Mouse (Mus musculus): ENCODE results near the gene Cubn. TPM values are rescaled to one million over a fixed set of nuclear protein-coding genes. Genes with fewer than 3 reads are reported as not detected.

The Cubn gene
- polyA plus RNA-seq, 1 experiment from 2014 or later, result 0.32 TPM

DNA sequence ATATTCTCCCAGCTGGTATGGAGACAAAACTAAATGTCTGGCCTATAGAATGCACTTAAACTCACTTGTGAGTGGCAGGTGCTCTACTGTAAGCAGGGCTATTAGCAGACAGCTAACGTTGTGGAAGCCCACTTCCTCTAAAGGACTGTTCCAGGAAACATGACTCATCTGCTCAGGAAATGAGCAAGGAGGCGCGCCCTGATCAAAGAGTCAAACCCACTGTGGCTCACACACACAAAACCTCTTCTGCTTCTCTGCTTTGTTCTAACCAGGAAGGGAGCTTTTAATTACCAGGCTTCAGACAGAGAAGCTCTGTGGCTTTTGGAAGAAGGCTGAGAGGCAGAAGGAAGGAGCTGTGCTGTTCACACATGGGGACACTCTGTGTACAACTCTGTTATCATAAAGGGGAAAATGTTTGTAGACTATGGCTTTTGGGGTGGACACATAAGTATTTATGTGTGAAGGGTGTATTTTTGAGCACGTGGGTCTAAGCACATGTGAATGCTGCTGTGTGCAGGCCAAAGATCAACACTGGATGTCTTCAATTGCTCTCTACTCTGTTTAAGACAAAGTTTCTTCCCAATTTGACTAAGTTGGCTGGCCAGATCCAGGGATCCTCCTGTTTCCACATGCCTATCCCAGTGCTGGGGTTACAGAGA lies 78.0 kb downstream of the Cubn start:
- Histone ChIP-seq H3K4me1 (ENCODE audit: control insufficient read depth, insufficient read depth, low read length) (no peaks in the 10 kb centered on the region), H3K9me3 (replicated peaks; ENCODE audit: control insufficient read depth, low read length) (no peaks in the 10 kb centered on the region), H3K9ac (replicated peaks; ENCODE audit: low read length) (no peak overlapping the region), H3K4me3 (ENCODE audit: low read depth, low read length) (no peak overlapping the region), H3K27me3 (ENCODE audit: control insufficient read depth, insufficient read depth, low read length) (no peaks in the 10 kb centered on the region), H3K4me2 (ENCODE audit: low read depth, low read length) (no peak overlapping the region), H3K36me3 (replicated peaks; ENCODE audit: control insufficient read depth, insufficient read depth, low read depth, low read length) (no peaks in the 10 kb centered on the region), H3K27ac (replicated peaks; ENCODE audit: low read depth, low read length) (no peak overlapping the region)
- ATAC-seq (replicated peaks; ENCODE audit: insufficient number of reproducible peaks, low FRiP score, low TSS enrichment, low read depth) (peak; percentile 66), DNase-seq (ENCODE audit: low spot score) (peak; percentile 35)
- WGBS, result 48% methylated on average over 4 of the region's 4 CpGs

DNA sequence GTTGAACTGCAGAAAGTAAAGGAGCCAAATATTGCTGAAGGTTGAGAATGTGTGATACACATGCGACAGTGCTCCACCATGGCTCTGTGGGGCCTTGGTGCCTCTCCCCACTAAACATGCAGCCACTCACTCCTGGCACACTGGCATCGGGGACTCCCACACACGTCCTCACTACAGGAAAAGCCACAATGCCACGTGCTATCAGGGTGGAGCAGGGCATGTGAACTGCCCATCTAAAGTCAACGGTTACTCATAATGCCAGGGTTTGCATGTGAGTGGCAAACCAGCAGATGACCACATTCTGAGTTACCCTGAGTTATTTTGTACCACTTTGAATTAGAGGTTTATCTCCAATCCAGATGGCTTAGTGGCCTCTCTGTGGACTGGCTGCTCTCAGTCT lies 81.0 kb downstream of the Cubn start:
- H3K27me3 ChIP-seq (ENCODE audit: control insufficient read depth, insufficient read depth, low read length), result no peaks in the 10 kb centered on the region
- 93% methylated on average over 5 of the region's 5 CpGs for WGBS
- H3K4me2 ChIP-seq (ENCODE audit: low read depth, low read length), result no peak overlapping the region
- DNase-seq (ENCODE audit: low spot score), result no peak
- H3K4me1 ChIP-seq (ENCODE audit: control insufficient read depth, insufficient read depth, low read length), result no peaks in the 10 kb centered on the region
- H3K4me3 ChIP-seq (ENCODE audit: low read depth, low read length), result no peak overlapping the region
- no peaks in the 10 kb centered on the region for H3K36me3 ChIP-seq (replicated peaks; ENCODE audit: control insufficient read depth, insufficient read depth, low read depth, low read length)
- no peak overlapping the region for H3K27ac ChIP-seq (replicated peaks; ENCODE audit: low read depth, low read length)
- no peak for ATAC-seq (replicated peaks; ENCODE audit: insufficient number of reproducible peaks, low FRiP score, low TSS enrichment, low read depth)
- H3K9ac ChIP-seq (replicated peaks; ENCODE audit: low read length), result no peak overlapping the region
- no peaks in the 10 kb centered on the region for H3K9me3 ChIP-seq (replicated peaks; ENCODE audit: control insufficient read depth, low read length)

DNA sequence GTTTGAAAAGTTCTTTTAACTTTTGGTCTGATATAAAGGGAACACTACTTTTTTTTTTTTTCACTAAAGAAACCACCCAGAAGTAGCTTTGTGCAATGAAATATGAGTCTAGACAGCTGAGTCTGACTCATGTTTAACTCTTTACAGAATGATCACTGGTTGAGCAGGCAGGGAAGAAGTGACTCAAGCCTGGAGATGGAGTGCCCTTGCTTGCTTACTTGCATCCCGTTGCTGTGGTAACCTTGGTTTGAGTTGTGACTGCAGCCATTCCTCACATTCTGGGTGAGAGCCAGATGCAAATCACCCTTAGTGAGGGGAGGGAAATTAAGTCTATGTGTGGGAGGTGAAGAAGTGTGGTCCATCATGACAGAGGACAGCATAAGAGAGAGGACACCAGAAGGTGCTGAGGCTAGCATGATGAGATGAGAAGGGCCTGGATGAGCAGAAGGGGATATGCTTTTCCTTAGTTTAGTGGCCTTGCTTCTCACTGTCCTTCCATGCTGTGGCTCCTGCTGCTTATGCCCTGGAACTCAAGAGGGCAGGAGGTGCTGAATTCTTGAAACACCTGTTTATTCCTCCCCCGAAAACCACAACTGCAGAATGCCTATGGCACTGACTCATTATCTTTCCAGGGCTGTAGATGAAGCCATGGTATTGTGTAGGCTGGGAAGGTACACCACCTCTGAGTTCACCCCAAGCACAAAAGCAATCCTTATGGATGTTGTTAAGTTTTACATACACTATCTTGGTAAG lies 81.7 kb downstream of the Cubn start:
- Histone ChIP-seq H3K27me3 (ENCODE audit: control insufficient read depth, insufficient read depth, low read length) (no peaks in the 10 kb centered on the region), H3K4me3 (ENCODE audit: low read depth, low read length) (no peak overlapping the region), H3K4me1 (ENCODE audit: control insufficient read depth, insufficient read depth, low read length) (no peaks in the 10 kb centered on the region), H3K36me3 (replicated peaks; ENCODE audit: control insufficient read depth, insufficient read depth, low read depth, low read length) (no peaks in the 10 kb centered on the region), H3K9me3 (replicated peaks; ENCODE audit: control insufficient read depth, low read length) (no peaks in the 10 kb centered on the region), H3K9ac (replicated peaks; ENCODE audit: low read length) (no peak overlapping the region), H3K4me2 (ENCODE audit: low read depth, low read length) (no peak overlapping the region), H3K27ac (replicated peaks; ENCODE audit: low read depth, low read length) (no peak overlapping the region)
- DNase-seq (ENCODE audit: low spot score) (no peak), ATAC-seq (replicated peaks; ENCODE audit: insufficient number of reproducible peaks, low FRiP score, low TSS enrichment, low read depth) (no peak)
- 79% methylated on average over 2 of the region's 2 CpGs for WGBS

DNA sequence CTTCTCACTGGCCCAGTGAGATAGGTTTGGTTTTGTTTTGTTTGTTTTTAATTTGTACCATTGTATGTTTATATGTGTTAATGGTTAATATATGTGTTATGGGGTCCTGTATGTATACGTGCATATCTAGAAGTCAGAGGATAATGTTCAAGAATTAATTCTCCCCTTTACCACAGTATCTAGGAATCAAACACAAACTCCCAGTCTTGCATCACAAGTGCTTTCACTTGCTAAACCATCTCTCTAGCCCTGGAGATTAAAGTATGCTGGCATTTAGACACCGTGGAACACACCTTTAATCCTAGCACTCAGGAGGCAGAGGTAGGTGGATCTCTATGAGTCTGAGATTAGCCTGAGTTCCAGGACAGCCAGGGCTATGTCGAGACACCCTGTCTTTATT lies 83.3 kb downstream of the Cubn start:
- ATAC-seq (replicated peaks; ENCODE audit: insufficient number of reproducible peaks, low FRiP score, low TSS enrichment, low read depth) (no peak), DNase-seq (ENCODE audit: low spot score) (no peak)
- H3K9ac ChIP-seq (replicated peaks; ENCODE audit: low read length), result no peak overlapping the region
- no peak overlapping the region for H3K4me3 ChIP-seq (ENCODE audit: low read depth, low read length)
- no peaks in the 10 kb centered on the region for H3K9me3 ChIP-seq (replicated peaks; ENCODE audit: control insufficient read depth, low read length)
- WGBS, result 81% methylated on average over 3 of the region's 3 CpGs
- H3K36me3 ChIP-seq (replicated peaks; ENCODE audit: control insufficient read depth, insufficient read depth, low read depth, low read length), result no peaks in the 10 kb centered on the region
- H3K27me3 ChIP-seq (ENCODE audit: control insufficient read depth, insufficient read depth, low read length), result no peaks in the 10 kb centered on the region
- H3K27ac ChIP-seq (replicated peaks; ENCODE audit: low read depth, low read length), result no peak overlapping the region
- H3K4me2 ChIP-seq (ENCODE audit: low read depth, low read length), result no peak overlapping the region
- no peaks in the 10 kb centered on the region for H3K4me1 ChIP-seq (ENCODE audit: control insufficient read depth, insufficient read depth, low read length)

DNA sequence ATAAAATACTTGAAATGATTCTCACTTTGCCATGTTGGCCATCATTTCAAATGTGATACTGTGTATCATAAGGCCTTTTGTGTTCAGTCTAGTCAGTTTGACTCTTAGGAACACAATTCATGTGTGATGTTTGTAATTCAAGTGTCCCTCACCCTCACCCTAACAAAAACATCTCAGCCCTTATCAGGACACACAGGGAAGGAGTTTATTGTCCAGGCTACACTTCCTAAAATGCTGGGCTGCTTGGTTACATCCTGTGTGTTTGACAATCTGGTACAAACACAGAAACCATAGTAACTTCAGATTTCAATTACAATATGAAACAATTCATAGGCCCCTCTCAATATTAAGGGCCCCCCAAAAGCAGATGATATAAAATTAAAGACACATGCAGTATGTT lies 83.9 kb downstream of the Cubn start:
- no peak overlapping the region for H3K9ac ChIP-seq (replicated peaks; ENCODE audit: low read length)
- no peaks in the 10 kb centered on the region for H3K4me1 ChIP-seq (ENCODE audit: control insufficient read depth, insufficient read depth, low read length)
- H3K27ac ChIP-seq (replicated peaks; ENCODE audit: low read depth, low read length), result no peak overlapping the region
- ATAC-seq (replicated peaks; ENCODE audit: insufficient number of reproducible peaks, low FRiP score, low TSS enrichment, low read depth), result no peak
- no peaks in the 10 kb centered on the region for H3K27me3 ChIP-seq (ENCODE audit: control insufficient read depth, insufficient read depth, low read length)
- no peak overlapping the region for H3K4me2 ChIP-seq (ENCODE audit: low read depth, low read length)
- H3K36me3 ChIP-seq (replicated peaks; ENCODE audit: control insufficient read depth, insufficient read depth, low read depth, low read length), result no peaks in the 10 kb centered on the region
- no peaks in the 10 kb centered on the region for H3K9me3 ChIP-seq (replicated peaks; ENCODE audit: control insufficient read depth, low read length)
- H3K4me3 ChIP-seq (ENCODE audit: low read depth, low read length), result no peak overlapping the region
- no peak for DNase-seq (ENCODE audit: low spot score)

DNA sequence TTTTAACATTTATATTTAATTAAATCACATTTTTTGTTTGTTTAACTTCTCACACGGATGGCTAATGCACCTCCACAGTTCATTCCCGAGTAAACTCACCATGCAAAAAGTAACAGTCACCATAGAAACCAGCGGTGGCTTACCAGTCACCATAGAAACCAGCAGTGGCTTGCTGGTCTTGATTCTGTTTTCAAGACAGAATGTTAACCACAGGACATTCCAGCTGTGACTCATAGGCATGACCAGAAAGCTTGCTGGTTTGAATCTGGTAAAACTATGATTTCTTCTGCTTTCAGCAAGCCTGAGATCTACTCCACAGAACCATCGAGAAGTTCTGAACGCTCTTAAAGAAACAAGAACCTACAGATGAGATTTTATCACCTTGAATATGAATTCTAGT lies 84.3 kb downstream of the Cubn start:
- ATAC-seq (replicated peaks; ENCODE audit: insufficient number of reproducible peaks, low FRiP score, low TSS enrichment, low read depth) (peak; percentile 34; the same call in 1 of the 2 replicates), DNase-seq (ENCODE audit: low spot score) (peak; percentile 71)
- Histone ChIP-seq H3K4me2 (ENCODE audit: low read depth, low read length) (no peak overlapping the region), H3K4me3 (ENCODE audit: low read depth, low read length) (no peak overlapping the region), H3K9me3 (replicated peaks; ENCODE audit: control insufficient read depth, low read length) (no peaks in the 10 kb centered on the region), H3K36me3 (replicated peaks; ENCODE audit: control insufficient read depth, insufficient read depth, low read depth, low read length) (no peaks in the 10 kb centered on the region), H3K9ac (replicated peaks; ENCODE audit: low read length) (no peak overlapping the region), H3K27me3 (ENCODE audit: control insufficient read depth, insufficient read depth, low read length) (no peaks in the 10 kb centered on the region), H3K27ac (replicated peaks; ENCODE audit: low read depth, low read length) (no peak overlapping the region), H3K4me1 (ENCODE audit: control insufficient read depth, insufficient read depth, low read length) (no peaks in the 10 kb centered on the region)
- 47% methylated on average over 5 of the region's 5 CpGs for WGBS

DNA sequence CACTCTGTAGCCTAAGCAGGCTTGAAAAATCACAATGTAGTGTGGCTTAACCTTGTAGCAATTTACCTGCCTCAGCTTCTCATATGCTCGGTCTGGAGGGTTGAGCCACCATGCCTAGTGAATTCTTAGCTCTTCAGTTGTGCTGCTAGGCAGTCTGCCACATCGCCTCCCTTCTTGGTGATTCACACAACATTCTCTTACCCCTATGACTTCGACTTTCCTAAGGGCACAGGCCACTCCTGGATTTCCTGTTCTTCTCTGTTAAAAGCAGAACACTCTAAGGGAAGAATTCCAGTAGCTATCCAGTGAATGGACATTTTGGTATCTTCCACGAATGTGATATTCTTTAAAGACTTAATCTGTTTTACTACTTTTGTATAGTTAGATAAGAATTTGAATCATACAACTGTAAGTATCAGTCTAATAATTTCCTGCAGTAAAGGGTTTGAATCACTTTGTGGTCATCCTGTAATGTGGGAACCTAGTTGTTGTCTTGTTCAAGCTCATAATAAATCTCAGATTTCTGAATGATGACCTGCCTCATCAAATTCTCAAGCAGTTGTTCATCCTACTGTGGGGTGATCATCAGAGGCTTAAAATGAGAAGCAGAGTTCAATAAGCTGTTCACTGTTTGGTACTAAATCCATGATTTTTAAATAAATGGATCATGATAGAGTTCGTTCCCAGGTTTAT lies 86.5 kb downstream of the Cubn start:
- Histone ChIP-seq H3K27me3 (ENCODE audit: control insufficient read depth, insufficient read depth, low read length) (no peaks in the 10 kb centered on the region), H3K4me2 (ENCODE audit: low read depth, low read length) (no peak overlapping the region), H3K4me3 (ENCODE audit: low read depth, low read length) (no peak overlapping the region), H3K36me3 (replicated peaks; ENCODE audit: control insufficient read depth, insufficient read depth, low read depth, low read length) (no peaks in the 10 kb centered on the region), H3K9me3 (replicated peaks; ENCODE audit: control insufficient read depth, low read length) (no peaks in the 10 kb centered on the region), H3K27ac (replicated peaks; ENCODE audit: low read depth, low read length) (no peak overlapping the region), H3K9ac (replicated peaks; ENCODE audit: low read length) (no peak overlapping the region), H3K4me1 (ENCODE audit: control insufficient read depth, insufficient read depth, low read length) (no peaks in the 10 kb centered on the region)
- 83% methylated on average over 5 of the region's 5 CpGs for WGBS
- DNase-seq (ENCODE audit: low spot score), result no peak
- no peak for ATAC-seq (replicated peaks; ENCODE audit: insufficient number of reproducible peaks, low FRiP score, low TSS enrichment, low read depth)

DNA sequence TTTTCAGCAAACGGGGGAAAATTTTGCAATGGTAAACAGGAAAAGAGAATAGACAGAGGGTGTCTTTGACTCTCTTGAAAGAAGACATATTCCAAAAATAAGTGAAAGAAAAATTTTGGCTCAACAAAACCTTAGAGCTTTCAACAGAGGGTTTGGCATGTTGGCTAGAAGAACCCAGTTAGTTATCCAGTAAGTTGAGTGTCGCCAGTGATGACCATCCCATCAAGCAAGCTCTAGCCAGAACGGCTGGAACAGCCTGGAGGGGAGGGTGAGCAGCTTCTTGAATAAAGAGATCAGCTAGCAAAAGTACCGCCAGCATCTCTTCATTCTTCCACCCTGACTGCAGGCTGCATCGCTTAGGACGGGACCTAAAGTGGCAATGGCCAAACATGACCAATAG lies 90.8 kb downstream of the Cubn start:
- no peak for ATAC-seq (replicated peaks; ENCODE audit: insufficient number of reproducible peaks, low FRiP score, low TSS enrichment, low read depth)
- H3K27ac ChIP-seq (replicated peaks; ENCODE audit: low read depth, low read length), result no peak overlapping the region

More for the DNA sequence above, 90.8 kb downstream of the Cubn start:
- no peak for DNase-seq (ENCODE audit: low spot score)
- H3K4me3 ChIP-seq (ENCODE audit: low read depth, low read length), result no peak overlapping the region
- no peaks in the 10 kb centered on the region for H3K9me3 ChIP-seq (replicated peaks; ENCODE audit: control insufficient read depth, low read length)
- 92% methylated on average over 6 of the region's 6 CpGs for WGBS
- H3K27me3 ChIP-seq (ENCODE audit: control insufficient read depth, insufficient read depth, low read length), result no peaks in the 10 kb centered on the region
- H3K9ac ChIP-seq (replicated peaks; ENCODE audit: low read length), result no peak overlapping the region
- no peaks in the 10 kb centered on the region for H3K4me1 ChIP-seq (ENCODE audit: control insufficient read depth, insufficient read depth, low read length)
- no peaks in the 10 kb centered on the region for H3K36me3 ChIP-seq (replicated peaks; ENCODE audit: control insufficient read depth, insufficient read depth, low read depth, low read length)
- no peak overlapping the region for H3K4me2 ChIP-seq (ENCODE audit: low read depth, low read length)

Data from embryonic facial prominence, embryonic 11.5 days (tissue).